Mouse (Mus musculus): ENCODE measurements around the gene Pdcd7.
A peak's percentile ranks its signal among the peaks of the same experiment; 100 is the strongest.

Pdcd7 gene

DNA sequence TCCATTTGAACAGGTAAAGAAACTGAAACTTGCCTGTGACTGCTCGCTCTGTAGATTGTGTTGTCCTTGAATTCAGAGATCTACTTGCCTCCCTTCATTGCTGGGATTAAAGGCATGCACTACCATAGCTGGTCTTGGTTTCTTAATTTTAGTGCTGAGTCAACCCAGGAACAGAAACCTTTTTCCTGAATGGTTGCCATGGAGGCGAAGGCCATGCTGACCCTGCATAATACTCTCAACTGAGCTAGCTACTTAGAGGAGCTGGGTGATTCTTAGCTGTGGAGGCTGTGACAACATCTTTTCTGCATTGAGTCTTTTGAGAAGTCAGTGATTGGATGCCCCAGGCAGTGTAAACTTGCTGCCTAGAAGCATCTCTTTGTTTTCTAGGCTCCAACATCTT is 11.1 kb downstream of the Pdcd7 start:
- no peak for DNase-seq (ENCODE audit: low read depth)

DNA sequence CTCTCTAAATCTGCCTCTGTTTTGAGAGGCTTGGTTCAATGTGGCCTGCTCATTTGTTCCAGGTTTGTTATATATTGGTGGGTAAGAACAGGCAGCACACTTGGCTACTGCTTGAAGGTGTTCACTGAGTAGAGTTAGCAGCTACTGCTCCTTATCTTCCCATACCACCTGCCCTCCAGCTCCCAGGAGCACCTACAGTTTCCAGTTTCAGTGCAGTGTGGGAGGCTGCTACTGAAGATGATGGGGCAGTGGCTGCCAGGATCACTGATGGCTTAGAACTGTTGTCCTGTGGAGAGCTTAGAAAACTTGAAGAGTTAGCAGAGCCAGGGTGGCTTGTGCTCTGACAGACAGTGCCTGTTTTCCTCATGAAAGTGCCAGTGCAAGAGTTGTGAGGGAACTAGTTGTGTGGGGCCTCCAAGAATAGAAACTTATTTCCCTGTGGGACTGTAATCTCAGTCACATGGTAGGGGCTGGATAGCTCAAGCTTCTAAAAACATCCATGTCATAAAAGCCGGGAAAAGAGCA is 13.1 kb downstream of the Pdcd7 start:
- DNase-seq (ENCODE audit: low read depth): no peak

DNA sequence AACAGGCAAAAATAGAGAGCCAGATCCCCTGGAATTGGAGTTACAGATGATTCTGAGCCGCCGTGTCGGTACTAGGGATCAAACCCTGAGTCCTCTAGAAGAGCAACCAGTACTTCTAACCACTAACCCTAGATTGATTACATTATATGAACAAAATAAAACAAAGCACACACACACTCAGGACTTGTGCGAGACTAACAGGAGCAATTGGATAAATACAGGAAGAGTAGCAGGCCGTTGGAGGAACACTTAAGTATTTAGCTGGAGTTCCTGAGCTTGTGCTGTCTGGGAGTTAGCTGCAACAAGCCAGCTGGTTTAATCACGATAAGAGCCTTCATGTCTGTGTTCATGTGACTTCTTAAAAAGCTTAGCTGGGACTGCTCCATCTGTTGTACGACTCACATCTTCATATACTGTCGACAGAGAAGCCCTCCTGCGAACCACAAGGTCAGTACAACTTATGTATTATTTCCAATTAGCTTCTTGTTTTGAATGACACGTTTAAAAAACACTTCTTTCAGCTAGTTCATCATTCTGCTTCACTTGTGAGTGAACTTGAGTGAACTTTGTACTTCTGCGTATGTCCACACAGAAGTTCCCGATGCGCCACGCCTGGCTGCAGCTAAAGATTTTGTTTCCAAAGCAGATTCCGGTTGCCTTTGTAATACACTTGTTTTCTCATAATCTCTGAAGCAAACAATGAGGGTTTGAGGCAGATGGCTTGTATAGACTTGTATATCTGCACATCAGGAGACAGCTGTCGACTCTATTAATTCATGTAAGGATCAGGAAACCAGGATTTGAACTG is 14.9 kb downstream of the Pdcd7 start, which contains the start of gene Ubap1l:
Gene Ubap1l (plus strand): TSS at position 401 of the 808 bp plus-strand sequence.
- DNase-seq (ENCODE audit: low read depth): no peak

DNA sequence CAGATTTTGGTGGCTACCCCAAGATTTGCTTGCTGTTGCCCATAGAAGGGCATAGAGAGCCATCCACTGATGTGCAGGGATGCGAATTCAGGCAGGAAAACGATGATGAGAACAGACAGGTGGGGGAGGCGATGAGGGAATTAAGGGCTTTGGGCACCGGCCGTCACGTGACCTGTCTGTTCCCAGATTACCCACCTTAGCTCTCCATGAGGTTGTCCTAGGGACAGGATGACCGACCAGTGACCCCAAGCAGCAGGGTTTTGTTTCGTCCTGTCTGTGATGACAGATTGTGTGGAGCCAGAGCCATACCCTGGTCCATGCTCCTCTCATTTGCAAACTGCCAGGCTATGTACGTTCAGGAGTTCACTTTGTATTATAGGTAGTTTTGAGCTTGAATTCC is 17.8 kb downstream of the Pdcd7 start:
- no peak for DNase-seq (ENCODE audit: low read depth)

DNA sequence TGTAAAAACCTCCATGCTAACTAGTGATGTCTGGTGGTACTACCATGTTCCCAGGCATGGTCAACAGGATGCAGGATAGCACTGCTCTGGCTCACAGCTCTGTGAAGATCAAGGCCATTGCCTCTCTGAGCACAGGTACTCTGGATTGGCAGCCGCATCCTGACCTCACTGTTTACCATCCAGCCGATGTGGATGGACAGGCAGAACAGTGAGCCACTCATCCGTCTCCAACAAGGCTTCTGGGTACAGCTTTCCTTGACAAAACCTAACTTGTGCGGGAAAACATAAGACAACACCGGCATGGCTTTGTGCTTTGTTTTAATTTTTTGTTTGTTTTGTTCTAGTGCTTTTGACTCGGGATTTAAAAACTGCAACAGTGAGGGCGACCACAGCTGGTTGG is 19.8 kb downstream of the Pdcd7 start:
- DNase-seq (ENCODE audit: low read depth): no peak

DNA sequence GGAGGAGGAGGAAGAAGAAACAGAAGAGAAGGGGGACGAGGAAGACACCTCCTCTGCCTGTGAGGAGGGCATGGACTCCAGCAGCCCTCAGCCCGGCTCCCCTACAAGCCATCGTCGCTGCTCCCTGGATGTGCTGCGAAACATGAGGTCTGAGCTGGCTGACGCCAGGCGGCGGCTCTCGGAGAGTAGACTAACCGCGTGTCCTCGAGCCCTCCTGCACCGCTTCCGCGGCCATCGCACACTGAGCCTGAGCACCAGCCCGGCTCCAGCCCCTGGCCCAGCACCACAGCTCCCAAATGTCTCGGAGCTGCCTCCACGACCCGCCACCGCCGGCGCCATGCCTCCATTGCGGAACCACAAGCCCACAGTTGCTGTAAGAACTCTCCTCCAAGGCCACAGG is 25.9 kb downstream of the Pdcd7 start:
- DNase-seq (ENCODE audit: low read depth): no peak

DNA sequence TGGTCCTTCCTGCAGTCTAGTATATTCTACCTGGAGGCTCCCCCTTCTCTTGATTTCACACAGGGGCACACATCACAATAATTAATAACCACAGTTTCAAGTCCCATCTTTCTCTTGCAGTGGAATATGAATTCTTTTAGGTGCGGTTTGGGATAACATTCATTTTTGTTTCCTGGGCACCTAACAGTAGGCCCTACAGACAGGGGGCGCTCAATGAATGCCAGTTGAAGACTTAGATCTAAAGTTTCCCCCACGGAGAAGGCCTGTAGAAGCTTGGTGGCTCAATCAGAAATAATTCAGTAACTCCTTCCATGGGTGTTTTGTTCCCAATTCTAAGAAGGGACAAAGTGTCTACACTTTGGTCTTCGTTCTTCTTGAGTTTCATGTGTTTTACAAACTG is 26.5 kb downstream of the Pdcd7 start:
- peak; percentile 19 for DNase-seq (ENCODE audit: low read depth)

DNA sequence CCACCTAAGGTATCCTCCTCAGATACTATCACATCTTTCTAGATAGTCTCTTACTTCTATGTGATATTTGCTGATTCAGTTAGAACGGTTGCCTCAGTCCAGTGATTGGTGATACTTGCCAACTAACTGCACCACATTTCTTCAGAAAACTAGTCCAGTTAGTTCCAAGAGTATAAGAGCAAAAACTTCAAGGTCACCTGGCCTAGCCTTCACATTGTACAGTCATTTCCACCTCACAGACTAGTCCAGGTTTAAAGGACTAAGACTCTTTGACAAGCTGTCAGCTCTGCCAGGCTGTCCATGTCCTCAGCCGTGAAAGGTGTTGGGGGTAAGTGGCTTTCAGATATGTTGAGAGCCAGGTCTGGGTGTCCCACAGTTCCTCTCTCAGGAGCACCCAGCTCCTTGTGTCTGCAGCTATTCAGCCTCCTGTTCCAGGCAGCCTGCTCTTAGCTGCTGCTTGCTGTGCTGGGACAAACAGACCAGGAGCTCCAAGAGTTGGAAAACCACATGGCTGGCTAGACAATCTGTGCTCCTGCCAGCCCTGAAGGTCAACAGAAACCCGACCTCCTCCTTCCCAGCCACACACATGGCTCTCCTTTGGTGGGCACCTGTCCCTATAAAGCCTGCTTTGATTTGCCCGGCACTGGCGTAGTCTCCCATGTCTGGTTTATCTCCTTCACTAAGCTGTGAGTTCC is 28.7 kb downstream of the Pdcd7 start:
- DNase-seq (ENCODE audit: low read depth): no peak

DNA sequence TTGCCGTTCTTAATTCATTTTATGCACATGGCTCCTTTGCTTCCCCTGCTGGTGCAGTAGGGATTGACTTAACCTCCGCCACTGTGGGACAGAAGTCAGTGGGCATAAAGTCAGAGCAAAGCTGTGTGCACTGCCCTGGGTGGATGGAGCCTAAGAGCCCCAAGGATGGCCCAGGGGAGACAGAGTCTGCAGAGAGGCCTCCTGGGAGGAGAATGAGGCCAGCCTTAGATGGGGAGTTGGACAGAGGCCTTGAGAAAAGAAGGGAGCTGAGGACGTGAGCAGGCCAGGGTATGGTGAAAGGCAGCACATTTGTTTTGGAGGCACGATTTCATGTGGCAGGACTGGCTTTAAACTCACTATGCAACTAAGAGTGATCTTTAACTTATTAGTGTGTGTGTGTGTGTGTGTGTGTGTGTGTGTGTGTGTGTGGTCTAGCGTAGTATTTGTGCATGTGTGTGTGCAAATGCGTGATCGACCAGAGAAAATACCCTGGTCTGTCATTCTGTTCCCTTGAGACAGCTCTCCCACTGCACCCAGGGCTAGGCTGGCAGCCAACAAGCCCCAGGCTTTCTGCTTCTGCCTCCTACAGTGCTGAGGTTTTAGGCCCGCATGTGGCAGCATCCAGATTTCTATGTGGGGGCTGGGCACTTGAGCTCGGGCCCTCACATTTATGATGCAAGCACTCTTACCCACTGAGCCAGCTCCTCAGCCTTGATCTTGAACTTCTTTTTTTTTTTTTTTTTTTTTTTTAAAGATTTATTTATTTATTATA is 29.4 kb downstream of the Pdcd7 start:
- DNase-seq (ENCODE audit: low read depth): no peak

DNA sequence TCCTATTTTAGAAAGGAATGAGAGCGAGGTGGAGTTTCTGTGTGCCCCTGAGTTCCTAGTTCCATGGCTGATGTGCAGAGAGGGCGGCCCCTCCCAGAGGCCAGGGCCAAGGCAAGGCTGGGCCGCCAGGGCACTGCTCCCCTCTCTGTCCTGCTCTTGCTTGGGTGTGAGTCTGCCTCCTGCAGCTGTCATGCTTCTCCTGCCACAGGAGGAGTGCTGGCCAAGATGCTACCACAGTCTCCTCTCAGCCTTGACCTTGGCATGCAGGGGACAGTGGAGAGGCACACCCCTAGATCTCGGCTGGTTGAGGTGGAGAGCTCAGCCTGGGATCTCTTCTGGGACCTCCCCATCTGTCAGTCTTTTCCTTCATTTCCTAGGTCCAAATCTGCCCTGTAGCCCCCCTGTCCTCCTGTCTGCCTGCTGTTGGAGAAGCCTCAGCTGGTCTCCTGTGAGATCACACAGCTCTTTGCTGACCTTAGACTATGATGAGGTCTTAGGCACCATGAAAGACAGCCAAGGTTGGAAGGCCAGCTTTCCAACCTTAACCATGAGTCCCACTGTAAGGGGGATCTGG is 35.2 kb downstream of the Pdcd7 start:
- DNase-seq (ENCODE audit: low read depth): no peak

DNA sequence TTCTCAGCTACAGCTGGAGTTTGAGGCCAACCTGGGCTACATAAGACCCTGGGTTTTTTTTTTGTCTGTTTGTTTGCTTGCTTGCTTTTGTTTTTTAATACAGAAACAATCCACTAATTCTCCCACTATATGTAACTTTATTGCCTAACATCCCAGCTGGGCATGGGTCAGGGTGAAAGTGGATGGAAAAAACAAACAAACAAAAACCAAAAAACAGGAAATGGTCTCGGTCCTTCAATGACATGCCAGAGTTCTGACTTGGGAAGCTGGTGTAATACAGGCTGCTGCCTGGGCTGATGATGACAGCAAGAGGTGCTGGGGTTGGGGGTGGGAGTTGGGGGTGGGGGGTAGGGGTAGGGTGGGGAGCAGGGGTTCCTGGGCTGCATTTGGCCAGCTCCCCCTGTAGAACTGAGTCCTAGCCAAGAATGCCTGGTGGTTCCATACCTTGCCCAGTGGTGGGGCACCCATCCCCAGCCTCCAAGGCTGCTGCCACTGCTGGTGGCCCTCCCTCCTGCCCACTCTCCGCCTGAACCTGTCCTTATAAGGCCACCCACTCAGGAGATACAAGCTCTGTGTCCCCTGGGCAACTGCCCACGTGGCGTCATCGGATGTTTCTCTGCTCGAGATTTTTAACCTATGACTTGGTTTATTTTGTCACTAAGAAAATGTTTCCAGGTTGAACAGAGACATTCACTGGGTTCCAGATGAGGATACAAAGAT is 36.3 kb downstream of the Pdcd7 start:
- no peak for DNase-seq (ENCODE audit: low read depth)

DNA sequence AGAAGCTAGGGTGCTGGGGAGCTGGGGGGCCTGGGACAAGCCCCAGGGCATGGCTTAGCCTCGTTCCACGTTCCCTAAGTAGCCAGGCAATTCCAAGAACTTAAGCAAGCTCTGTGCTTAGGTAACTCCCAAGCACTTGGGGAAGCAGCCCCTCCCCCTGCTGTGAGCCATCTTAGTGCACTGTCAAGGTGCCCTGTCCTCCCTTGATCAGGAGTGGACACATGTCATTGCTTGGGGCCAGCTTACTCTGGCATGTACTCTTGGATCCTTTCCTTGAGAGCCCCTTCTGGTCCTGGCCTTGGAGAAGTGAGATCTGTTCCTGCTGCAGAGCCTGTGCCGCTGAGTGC is 36.8 kb downstream of the Pdcd7 start:
- DNase-seq (ENCODE audit: low read depth): no peak

DNA sequence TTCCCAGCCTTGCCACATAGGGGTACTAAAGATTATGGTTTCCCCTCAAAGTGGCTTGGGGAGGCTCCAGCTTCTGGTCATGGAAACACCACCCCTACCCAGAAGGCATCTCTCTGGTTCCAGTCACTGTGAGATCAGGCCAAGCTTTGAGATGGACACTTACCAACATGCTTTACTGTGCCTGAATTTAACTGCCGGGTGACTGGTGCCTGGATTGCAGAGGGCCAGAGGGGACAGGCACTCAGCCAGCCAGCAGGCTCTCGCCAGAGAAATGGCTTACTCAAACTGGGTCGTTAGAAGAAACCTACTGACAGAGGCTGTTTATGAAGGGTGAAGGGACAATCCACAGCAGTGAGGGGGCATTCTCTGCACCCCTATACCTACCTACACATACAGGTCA is 38.4 kb downstream of the Pdcd7 start:
- DNase-seq (ENCODE audit: low read depth): no peak

DNA sequence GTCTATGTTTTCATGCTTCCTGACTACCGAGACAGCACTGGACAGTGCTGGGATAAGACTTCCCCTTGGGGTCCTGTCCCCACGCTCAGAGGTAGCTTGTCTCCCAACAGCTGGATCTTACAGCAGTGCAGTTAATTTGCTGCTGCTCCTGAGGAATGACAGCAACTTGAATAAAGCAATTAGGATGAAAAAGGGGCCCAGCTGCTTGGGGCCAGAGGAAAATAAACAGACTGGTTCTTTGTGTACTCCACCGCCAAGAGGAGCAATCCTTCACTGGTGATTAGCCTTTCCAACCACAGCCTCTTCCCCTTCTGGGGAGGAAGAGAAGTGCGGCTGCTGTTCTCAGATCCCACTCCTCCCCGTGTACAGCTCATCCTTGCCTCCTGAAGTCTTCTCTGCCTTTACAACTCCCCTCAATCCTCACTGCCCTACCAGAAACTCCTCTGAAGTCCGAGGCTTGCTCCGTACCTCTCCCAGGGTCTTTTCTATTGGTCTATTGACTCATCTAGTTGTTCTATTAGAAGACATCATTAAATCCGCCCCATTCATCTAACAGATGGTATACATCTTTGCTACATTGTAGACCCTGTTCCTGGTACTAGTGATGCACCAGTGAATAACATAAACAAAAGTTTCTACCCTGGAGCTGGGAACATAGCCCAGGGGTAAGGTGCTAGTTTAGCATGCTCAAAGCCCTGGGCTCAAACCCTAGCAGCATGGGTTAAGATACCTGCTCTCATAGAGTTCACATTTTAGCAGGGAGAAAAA is 40.7 kb downstream of the Pdcd7 start:
- no peak for DNase-seq (ENCODE audit: low read depth)

DNA sequence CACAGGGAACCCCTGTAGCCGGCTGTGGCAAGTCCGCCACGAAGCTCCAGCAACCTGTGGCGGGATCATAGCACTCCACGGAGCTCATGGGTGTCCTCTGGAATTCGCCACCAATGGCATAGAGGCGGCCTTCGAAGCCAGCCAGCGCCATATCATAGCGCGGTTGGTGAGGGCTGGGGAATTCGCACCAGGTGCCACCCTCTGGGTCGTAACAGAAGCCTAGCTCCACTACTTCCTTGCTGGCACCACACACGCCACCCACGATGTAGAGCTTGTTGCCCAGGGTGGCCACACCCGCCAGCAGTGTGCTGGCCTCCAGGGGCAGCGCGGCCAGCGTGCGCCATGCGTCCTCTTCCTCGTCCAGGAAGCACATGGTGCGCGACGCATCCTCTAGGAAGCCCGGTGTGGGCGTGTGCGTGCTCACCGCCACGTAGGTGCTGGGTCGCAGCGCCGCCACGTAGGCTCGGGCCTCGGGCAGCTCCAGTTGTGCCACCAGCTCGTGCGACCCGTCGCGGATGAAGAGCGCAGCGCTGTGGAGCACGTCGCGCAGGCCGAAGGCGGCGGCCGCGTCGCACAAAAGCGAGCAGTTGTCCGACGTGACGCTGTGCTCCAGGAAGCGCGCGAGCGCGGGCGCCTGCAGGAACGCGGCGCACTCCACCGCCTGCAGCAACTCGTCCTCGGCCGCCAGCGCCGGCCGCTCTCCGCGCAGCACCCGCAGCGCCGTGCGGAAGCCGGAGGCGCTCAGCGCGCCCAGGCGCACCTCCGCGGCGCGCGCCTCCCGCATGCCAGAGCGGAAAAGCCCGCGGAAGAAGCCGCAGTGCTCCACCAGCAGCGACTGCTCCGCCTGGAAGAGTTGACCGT is 45.1 kb downstream of the Pdcd7 start:
- DNase-seq (ENCODE audit: low read depth): no peak

DNA sequence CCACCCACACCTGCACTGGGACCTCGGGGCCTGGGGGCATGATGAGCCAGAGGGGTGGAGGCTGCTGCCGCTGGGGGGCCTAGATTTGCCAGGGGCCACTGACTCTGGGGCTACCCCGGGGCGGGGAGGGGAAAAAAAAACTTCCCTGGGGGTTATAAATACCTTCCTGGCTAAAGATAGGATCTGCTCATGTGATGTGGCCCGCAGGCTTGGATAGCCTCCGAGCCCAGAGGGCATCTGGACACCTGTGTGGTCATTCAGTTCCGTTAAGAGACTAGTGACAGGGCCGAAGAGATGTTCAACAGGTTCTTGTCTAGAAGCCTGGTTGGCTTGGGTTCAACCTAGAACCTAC is 45.7 kb downstream of the Pdcd7 start, which contains the start of gene Kbtbd13:
Gene Kbtbd13 (minus strand): TSS at position 40 of the 352 bp plus-strand sequence.
- DNase-seq (ENCODE audit: low read depth): no peak

DNA sequence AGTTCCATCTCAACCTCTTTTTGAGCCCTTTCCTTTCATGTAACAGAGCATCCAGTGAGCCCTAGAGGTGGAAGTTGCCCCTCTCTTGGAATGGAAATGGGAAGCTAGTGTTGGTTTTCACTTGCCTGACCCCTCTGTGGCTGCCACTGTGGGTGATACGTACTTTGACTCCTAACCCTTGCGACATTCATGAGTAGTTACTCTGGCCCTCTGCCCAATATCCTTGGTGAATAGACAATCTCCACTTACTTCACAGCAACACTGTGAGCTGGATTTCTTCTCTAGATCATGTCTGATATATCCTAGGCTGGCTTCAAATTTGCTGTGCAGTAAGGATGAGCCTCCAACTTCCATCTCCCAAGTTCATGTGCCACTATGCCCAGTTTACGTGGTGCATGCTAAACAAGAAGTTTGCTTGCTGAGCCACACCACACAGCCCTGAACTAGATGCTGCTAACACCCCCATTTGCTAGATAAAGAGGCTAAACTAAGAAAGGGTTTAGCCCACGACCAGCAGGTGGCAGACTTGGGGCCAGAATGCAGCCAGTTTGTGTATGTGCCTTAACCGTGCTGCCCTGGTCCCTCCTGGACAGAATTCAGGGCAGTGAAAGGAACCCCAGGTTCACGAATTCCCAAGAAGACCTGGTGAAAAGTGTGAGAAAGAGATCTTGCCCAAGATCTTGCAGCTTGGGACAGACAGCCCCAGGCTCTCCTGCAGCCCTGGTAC is 46.9 kb downstream of the Pdcd7 start:
- DNase-seq (ENCODE audit: low read depth): peak; percentile 62

DNA sequence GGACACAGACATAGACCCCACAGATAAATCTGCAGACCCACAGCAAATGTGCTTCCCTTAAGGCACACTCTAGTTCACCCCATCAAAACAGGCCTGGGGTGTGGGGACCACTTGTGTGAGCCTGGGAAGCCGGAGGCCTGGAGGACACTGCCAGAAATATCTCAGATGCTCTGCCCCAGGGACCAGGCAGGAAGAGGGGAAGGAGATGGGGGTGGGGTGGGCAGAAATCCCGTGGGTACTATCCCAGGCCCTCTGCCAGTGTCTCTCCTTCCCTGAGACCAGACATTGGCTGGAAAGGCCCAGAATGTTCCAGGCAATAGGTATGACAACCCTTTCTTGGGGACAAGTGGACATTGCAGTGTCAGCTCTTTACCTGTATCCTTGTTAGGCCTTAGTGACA is 47.7 kb downstream of the Pdcd7 start:
- DNase-seq (ENCODE audit: low read depth): no peak

DNA sequence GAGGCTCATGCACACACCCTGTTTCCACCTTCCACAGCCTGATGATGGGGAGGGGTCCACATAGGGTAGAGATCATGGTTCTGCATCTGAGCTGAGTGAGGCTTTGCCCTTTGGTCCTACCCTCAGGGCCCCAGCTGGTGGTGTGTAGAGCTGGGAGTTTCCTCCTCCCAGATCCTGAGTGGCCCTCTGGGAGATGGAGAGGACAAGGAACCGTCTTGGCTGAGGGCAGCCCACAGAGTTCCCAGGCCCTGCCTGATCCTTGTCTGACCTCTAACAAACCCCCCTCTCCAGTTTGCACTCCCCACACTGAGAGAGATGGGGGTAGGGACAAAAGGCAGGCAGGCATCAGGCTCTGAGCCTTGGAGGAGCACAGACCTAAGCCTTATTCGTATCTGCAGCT is 48.5 kb downstream of the Pdcd7 start:
- no peak for DNase-seq (ENCODE audit: low read depth)

Measured in naive thymus-derived CD4-positive, alpha-beta T cell, adult 2 months (primary cell).